Mouse (Mus musculus) stomach, postnatal 0 days (tissue): ENCODE data around the gene Plekha5. TPM values are rescaled to one million over a fixed set of nuclear protein-coding genes. Genes with fewer than 3 reads are reported as not detected.

Experiments
- ATAC-seq: fragments of 200-750 bp; cut with Nextera tagmentation; 2 replicates; pipeline ENCODE4 v1.8.0; 2017; ENCODE audit not compliant: low FRiP score, low TSS enrichment
- DNase-seq: peaks from one replicate; pipeline ENCODE4 v3.0.0-alpha.2; 2016; ENCODE audit warnings: low spot score
- H3K27ac ChIP-seq: fragments of 300-500 bp; sonication (generic); replicated peaks from 2 replicates; pipeline ENCODE4 v1.5.1; 2014; ENCODE audit warnings: mild to moderate bottlenecking, control low read depth
- H3K27me3 ChIP-seq: fragments of 300-500 bp; sonication (generic); 2 replicates; pipeline ENCODE4 v1.6.1; 2014; ENCODE audit warnings: low read length; ENCODE audit not compliant: control insufficient read depth, insufficient read depth
- H3K36me3 ChIP-seq: fragments of 300-500 bp; sonication (generic); 2 replicates; pipeline ENCODE4 v1.6.1; 2014; ENCODE audit warnings: low read length, mixed read lengths; ENCODE audit not compliant: control insufficient read depth, insufficient read depth
- H3K4me1 ChIP-seq: fragments of 300-500 bp; sonication (generic); replicated peaks from 2 replicates; pipeline ENCODE4 v1.6.1; 2014; ENCODE audit warnings: antibody characterized with exemption; ENCODE audit not compliant: control insufficient read depth, insufficient read depth
- H3K4me2 ChIP-seq: fragments of 300-500 bp; sonication (generic); replicated peaks from 2 replicates; pipeline ENCODE4 v1.6.1; 2014; ENCODE audit warnings: low read depth, mild to moderate bottlenecking, control low read depth, moderate library complexity
- H3K4me3 ChIP-seq: fragments of 300-500 bp; sonication (generic); 2 replicates; pipeline ENCODE4 v1.5.1; 2014; ENCODE audit warnings: low read depth, low read length, control low read depth
- H3K9ac ChIP-seq: fragments of 300-500 bp; sonication (generic); 2 replicates; pipeline ENCODE4 v1.6.1; 2014; ENCODE audit warnings: mild to moderate bottlenecking, low read length, control low read depth, mixed read lengths
- H3K9me3 ChIP-seq: fragments of 300-500 bp; sonication (generic); 2 replicates; pipeline ENCODE4 v1.6.1; 2016; ENCODE audit warnings: low read length; ENCODE audit not compliant: control insufficient read depth
- CTCF ChIP-seq: IDR thresholded peaks from 2 replicates; pipeline ENCODE4 v1.5.1; 2016; ENCODE audit warnings: antibody characterized with exemption, low read depth, mild to moderate bottlenecking, moderate library complexity
- EP300 ChIP-seq: optimal IDR thresholded peaks from 2 replicates; pipeline ENCODE3; 2016; ENCODE audit warnings: antibody characterized with exemption
- WGBS: fragments of 180-500 bp; shearing (Covaris S2); extraction: QIAGEN DNeasy Blood & Tissue Kit; methylation state at CpG from one replicate; pipeline ENCODE4 v1.1.7; 2014; 5-methylcytosine and 5-hydroxymethylcytosine counted together
- polyA plus RNA-seq: library from polyadenylated mRNA; unstranded; fragments of >200 nt; fragmentation: Nextera tagmentation; extraction: Ambion mirVana; gene quantifications from 2 replicates; pipeline ENCODE4 v1.2.1, GENCODE M21; 2015

Plekha5 gene
- polyA plus RNA-seq, 1 experiment from 2014 or later: 23.1 TPM

GRCm38 (mm10) chr6:140402766-140403310 lies 21.0 kb upstream of the Plekha5 start:
- WGBS: 45% methylated on average over 13 of the region's 13 CpGs
- Histone ChIP-seq H3K4me2 (no peak overlapping the region), H3K4me1 (no peaks in the 10 kb centered on the region), H3K27me3 (no peaks in the 10 kb centered on the region), H3K36me3 (no peaks in the 10 kb centered on the region), H3K9ac (no peak overlapping the region), H3K4me3 (no peak overlapping the region), H3K9me3 (no peaks in the 10 kb centered on the region), H3K27ac (no peak overlapping the region)
- no peak for TF ChIP-seq CTCF
- no peak for TF ChIP-seq EP300
- DNase-seq: peak; percentile 51
- peak; percentile 93 for ATAC-seq

DNA sequence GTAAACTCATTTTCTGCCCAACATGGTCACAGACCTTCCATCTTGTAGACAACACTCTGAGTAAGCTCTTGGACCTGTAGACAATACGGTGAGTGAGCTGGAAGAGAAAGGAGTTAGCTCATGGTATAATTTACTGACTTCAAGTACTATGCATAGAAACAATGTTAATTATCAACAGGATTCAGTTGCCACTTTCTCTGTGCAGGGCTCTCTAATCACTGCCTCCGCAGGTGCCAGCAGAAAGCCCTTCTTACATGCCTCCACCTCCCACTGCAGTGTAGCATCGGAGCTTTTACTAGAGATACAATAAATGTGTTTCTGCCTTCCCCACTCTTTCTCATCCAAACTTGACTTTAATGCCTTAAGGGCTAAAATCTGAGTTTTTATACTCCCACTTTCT lies 11.9 kb upstream of the Plekha5 start:
- TF ChIP-seq CTCF: no peak
- TF ChIP-seq EP300: no peak
- ATAC-seq (no peak), DNase-seq (no peak)
- Histone ChIP-seq H3K4me1 (no peaks in the 10 kb centered on the region), H3K9ac (no peak overlapping the region), H3K27ac (no peak overlapping the region), H3K27me3 (no peaks in the 10 kb centered on the region), H3K36me3 (no peaks in the 10 kb centered on the region), H3K9me3 (no peaks in the 10 kb centered on the region), H3K4me3 (no peak overlapping the region), H3K4me2 (no peak overlapping the region)
- WGBS: 82% methylated on average over 3 of the region's 3 CpGs

DNA sequence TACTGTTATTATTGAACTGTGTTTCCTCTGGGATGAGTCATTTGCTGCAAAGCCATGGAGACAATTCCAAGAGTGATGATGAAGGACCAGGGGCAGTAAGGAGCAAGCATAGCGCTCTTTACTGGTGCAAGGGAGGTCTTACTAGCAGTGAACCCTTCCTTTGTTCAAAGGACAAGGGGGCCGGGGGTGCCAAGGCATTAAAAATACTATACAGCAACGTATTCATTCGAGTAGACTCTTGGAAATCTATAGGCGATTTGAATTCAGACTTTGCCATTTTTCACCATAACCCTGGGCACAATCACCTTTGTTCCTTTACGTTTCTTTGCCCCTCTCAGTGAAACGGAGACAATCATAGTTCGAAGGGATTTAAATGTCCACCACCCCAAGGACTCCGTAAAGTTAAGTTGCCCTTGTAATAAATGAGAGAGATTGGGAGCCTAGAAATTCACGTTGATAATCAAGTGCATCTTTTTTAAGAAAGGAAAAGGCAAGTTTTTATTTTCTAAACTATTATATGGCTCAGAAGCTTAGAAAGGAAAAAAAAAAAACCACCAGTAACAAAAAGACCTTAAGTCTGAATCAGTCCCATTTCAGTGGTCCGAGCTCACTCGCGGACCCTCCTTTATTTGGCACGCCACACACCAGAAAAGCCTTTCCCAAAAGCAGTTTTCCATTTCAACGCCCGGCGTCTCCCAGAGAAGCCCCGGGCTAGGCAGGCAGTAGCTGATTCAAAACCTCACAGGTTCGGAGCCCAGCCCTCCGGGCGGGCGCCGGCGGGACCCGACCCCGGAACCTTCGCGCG lies 611 bp upstream of the Plekha5 start:
- H3K4me3 ChIP-seq: peak overlapping the region; percentile 99
- H3K36me3 ChIP-seq: no peaks in the 10 kb centered on the region
- peak overlapping the region; percentile 99 for H3K9ac ChIP-seq
- H3K4me1 ChIP-seq: no peaks in the 10 kb centered on the region
- H3K27ac ChIP-seq: peak overlapping the region; percentile 98
- TF ChIP-seq EP300 (no peak), CTCF (no peak)
- no peaks in the 10 kb centered on the region for H3K27me3 ChIP-seq
- no peak for ATAC-seq
- peak overlapping the region; percentile 78 for H3K4me2 ChIP-seq
- 0 out of 2 replicates have a peak, but pooled peaks cover 4% of the 10 kb centered on the region for H3K9me3 ChIP-seq
- no peak for DNase-seq
- WGBS: 12% methylated on average over 29 of the region's 29 CpGs

GRCm38 (mm10) chr6:140424201-140424990 lies 542 bp downstream of the Plekha5 start:
- H3K36me3 ChIP-seq: no peaks in the 10 kb centered on the region; the same call in 1 of the 2 replicates
- peak overlapping the region; percentile 99 for H3K9ac ChIP-seq
- peak; percentile 66 for ATAC-seq
- H3K27me3 ChIP-seq: no peaks in the 10 kb centered on the region
- 0 out of 2 replicates have a peak, but pooled peaks cover 3% of the 10 kb centered on the region for H3K9me3 ChIP-seq
- TF ChIP-seq EP300: no peak
- no peak for TF ChIP-seq CTCF
- H3K4me2 ChIP-seq: peak overlapping the region; percentile 78
- no peaks in the 10 kb centered on the region for H3K4me1 ChIP-seq
- no peak for DNase-seq
- peak overlapping the region; percentile 98 for H3K27ac ChIP-seq
- under 1% methylated on average over 52 of the region's 72 CpGs for WGBS
- peak overlapping the region; percentile 99 for H3K4me3 ChIP-seq

- peak; percentile 70 for DNase-seq
- no peaks in the 10 kb centered on the region for H3K27me3 ChIP-seq
- peak; percentile 80 for ATAC-seq
- peak overlapping the region; percentile 99 for H3K9ac ChIP-seq
- H3K27ac ChIP-seq: peak overlapping the region; percentile 98
- H3K4me3 ChIP-seq: peak overlapping the region; percentile 99
- H3K36me3 ChIP-seq: no peaks in the 10 kb centered on the region; the same call in 1 of the 2 replicates
- peak overlapping the region; percentile 78 for H3K4me2 ChIP-seq
- under 1% methylated on average over 17 of the region's 17 CpGs for WGBS
- H3K4me1 ChIP-seq: no peaks in the 10 kb centered on the region
- TF ChIP-seq EP300 (no peak), CTCF (peak; percentile 51)
- no peaks in the 10 kb centered on the region for H3K9me3 ChIP-seq
Observed at GRCm38 (mm10) chr6:140424991-140425361, 1.1 kb downstream of the Plekha5 start.
